Mouse (Mus musculus) cerebellum, postnatal 36 days (tissue): ENCODE measurements at regions not wholly inside any gene's neighbourhood (a gene's known extent, or its start where the extent isn't known, plus 50 kb on each side); places are given as distances from the start of the nearest gene placed in this dataset.
"Not testable (repeated sequence)": the region's sequence is repeated elsewhere in the genome, so short reads cannot be mapped to it uniquely, and the experiment has no call there.

Source experiments
- DNase-seq, 2 experiments: peaks; one replicate each; pipeline ENCODE4 v3.0.0; 2021 to 2022; ENCODE audit warnings: mixed read lengths in 2 of 2

DNA sequence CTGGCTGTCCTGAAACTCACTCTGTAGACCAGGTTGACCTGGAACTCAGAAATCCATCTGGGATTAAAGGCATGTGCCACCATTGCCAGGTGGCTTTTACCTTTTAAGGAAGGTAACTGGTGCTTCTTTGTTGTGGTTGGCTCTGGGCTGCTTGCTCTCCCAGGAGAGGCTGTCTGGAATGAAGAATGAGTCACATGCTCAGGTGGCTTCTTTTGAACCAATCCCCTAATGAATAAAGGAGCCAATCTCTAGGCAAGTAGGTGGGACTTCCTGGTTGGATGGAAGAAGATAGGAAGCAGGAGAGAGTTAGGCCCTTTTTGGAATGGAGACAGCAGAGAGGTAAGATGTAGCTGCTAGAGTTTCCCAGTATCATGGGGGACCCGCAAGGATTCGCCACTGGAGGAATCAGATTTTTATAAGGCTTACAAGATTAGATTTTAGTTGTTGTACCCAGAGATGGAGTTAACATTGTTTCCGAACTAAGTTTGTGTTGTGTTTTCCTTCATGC lies 241.6 kb downstream of the Enc1 start:
- no peak for DNase-seq

DNA sequence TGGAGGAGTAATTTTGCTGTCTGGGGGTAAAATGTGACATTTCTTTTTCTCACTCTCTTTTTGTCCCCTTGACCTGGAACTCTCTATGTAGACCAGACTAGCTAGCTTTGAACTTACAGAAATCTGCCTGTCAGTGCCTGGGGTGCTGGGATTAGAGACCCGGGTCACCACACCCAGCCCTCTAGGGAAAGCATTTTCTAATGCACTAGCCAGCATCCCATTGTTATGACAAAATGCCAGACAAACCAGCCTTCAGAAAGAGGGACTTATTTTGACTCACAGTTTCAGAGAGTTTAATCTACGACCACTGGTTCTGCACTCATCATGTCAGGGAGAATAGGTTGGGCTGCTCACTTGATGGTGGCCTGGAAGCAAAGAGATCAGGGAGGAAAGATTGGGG lies 240.4 kb downstream of the Enc1 start:
- DNase-seq = no peak

DNA sequence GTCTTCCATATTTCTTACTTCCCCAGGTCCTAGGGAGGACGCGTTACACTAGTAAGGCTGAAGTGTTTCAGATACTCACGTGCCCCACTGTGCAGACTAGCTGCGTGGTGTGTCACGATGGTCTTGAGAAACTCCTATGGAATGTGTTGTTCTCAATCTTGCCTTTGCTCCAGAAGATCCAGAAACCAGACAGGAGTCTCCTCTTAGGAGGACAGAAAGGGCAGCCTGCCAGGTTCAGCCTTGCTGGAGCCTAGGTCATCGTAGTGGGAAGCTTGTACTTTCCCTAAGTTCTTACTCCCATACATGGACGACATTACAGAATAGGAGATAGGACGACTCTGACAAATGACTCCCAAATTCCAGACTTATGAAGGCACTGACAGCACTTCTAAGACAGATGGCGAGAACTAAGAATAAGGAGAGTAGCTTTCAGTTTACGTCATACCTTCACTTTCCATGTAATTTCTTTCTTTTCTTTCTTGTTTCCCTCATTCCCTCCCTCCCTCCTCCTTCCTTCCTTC lies 238.2 kb downstream of the Enc1 start:
- no peak for DNase-seq

DNA sequence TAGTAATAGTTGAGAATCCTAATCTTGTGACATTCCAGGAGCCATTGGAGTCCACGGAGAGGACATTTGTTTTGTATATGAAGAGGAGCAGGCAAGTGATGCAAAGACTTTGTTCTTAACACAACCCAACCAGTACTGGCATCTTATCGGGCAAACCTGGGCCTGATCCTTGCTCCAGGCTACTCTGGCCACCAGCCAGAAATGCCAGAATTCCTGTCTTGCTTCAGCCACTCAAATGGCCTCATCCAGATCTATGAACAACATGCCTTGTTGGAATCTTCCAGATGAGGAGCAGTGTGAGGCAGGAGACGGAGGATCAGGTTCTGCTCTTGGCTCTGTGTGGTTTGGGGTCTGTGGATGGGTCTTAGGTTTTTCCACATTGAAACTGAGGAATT lies 233.1 kb downstream of the Enc1 start:
- peak in 1 of 2 experiments; percentile 16 for DNase-seq

DNA sequence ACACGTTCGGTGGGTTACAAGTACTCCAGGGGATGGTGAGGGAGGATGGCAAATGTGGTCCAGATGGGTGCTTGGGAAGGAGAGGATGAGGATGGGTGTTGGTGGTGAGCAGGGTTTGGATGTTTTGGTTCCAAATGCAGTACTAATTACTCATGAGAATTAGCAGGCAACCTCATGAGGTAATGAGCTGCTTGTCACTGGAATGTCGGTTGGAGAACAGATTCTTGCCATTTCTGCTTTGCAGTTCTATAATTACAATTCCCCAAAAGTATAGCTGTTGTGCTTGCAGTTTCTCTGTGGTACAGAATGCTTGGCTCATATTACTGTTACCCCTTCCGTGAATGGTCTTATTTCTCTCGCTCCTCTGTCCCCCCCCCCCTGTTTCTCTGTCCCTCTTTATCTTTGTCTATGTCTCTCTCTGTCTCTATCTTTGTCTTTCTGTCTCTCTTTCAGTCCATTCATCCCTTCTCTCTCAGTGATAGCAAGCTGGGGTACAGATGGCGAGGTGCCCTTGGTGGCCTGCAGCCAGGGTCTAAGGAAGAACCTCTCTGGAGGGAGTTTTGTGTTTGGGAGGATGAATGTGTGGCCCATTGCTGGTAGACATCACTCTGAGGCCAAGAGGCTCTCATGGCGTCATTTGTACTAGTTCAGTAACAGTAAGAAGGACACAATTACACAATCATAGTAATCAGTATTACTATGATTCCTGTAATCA lies 232.5 kb downstream of the Enc1 start:
- DNase-seq = no peak

DNA sequence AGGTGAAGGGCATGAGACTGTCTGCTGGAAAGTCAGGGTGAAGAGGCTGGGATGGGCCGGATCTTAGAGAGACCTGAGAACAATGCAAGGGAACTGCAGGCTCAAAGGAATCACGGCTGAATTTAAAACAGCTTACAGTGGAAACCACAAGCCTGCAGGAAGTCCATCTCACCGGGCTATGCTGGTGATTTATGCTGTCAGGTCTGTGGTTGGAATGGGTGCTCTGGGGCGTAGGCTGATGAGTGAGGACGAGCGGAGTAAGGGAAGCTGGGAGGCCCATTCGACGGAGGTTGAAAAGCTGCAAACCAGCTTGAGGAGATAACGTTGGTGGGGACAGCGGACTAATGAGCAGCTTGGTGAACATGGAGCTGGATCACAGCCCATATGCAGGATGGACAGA lies 229.1 kb downstream of the Enc1 start:
- no peak for DNase-seq

DNA sequence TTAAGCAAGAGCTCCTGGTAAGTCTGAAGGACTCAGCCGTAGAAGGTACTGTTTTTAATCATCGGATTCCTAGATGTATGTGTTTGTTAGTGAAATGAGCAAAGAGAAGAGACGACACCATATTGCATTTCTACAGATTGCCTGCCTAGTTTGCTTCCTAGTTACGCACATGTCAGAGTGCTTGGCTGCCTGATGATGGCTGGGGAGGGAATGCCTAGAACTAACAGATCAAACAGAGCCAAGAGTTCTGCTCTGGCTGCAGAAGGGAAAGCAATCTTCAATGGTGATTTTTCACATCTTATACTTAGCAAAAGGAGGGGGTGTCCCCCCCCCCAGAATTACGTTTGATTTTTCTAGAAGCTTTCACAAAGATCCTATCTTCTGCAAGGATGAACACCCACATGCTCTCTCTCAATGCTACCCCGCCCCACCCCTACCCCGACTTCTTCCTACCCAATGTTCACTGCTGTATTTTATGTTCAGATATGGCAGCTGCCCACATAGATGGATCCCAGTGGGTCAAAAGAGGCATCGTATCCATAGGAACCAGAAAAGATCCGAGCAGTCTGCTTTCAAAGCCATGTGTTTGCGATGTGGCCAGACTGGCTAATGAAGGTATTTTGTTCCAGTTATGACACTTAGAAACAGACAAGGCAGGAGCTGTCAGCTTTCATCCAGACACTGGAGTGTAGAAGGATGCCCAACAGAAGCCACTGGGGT lies 228.1 kb downstream of the Enc1 start:
- DNase-seq = no peak

DNA sequence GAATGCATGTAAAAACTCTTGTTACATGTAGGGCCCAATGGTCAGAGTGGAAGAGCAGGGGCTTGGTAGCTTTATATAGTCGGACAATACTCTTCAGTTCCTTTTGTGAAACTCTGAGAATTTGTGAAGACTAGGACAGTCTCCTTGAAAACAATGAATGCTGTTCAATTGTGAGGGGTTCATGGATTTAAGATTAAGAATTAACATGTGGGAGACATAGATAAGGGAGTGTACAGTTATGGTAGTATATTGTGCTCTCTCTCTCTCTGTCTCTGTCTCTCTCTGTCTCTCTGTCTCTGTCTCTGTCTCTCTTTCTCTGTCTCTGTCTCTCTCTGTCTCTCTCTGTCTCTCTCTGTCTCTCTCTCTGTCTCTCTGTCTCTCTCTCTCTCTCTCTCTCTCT lies 225.7 kb downstream of the Enc1 start:
- not testable (repeated sequence) for DNase-seq

DNA sequence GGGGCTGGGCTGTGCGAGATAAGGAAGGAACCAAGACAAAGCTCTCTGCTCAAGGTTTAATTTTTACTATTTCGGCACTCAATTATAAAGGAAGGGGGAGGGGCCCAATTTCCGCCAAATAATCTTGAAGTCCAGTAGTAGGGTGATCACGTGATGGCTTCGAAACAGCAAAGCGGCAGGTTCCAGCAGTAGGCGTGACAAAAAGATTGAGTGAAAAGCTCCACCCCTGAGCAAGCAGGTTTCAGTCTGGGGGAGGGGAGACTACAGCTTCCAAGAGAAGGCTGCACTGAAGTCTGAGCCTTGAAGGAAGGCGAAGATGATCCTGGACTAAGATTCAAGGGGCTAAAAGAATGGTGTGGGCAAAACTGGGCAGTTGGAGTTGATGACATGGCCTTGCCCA lies 222.9 kb downstream of the Enc1 start:
- no peak for DNase-seq

DNA sequence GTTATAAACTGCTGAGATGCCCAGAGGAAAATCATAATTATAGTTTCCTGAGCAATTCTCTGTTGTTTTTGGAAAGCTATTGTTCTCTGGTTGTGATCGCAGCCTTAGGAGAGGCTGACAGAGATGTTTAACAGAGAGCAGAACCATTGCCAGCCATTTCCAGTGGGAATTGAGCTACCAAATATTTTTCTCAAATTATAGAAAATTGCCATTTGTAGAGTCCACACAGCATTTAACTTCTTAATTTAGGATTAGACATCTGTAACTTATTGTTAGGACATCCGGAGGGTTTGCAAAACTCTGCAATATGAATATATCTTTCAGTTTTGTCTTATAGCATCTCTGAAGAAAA lies 222.0 kb downstream of the Enc1 start:
- no peak for DNase-seq

DNA sequence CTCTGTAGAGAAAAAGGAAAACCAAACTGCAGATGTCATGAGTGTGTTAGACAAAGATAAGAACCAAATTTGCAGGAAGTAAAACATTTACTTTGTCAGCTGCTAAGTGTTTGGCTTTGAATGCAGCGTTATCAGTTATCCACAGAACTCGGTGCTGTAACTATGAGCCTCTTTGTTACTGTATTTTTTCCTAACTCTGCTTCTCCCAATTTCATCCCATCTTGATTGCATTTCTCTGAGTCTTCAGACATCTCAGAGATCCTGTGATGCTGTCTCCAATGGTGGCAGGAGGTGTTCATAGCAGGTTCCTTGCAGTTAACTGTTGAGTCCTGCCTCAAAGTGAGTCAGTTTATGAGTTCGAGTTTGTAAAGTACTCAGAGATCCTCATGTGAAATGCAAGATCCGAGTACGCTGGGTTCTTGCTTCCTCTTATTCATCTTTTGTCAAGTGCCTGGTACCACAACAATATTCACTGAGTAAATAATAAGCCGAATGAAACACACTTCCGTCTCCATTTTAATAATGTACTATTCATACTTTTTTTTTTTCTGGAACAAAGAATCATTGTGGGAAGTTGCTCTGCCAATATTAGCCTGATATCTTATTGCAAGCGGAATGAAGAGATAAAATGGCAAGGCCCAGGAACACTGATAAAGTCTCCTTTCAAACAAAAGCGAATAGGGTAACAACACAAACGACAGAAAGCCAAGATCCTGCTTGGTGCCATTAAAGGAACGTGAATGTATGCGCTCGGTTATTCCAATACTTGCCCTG lies 221.4 kb downstream of the Enc1 start:
- DNase-seq = no peak

DNA sequence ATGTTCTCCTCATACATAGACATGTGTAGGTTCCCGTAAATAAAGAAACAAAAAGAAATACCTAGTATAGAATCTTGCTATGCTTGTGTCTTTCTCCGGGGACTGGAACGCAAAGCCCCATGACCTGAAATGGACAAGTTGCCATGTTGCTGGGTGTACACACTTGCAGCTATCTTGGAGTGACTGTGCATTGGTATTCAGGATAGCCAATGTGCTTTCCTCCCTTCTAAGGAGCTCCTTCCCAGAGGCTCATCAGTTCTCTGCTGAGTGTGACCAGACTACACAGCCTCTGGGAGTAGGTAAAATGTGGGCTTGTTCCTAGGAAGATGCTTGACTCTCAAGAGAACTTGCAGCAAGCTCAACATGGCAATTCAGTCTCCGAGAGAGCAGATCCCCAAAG lies 220.3 kb downstream of the Enc1 start:
- DNase-seq = no peak

DNA sequence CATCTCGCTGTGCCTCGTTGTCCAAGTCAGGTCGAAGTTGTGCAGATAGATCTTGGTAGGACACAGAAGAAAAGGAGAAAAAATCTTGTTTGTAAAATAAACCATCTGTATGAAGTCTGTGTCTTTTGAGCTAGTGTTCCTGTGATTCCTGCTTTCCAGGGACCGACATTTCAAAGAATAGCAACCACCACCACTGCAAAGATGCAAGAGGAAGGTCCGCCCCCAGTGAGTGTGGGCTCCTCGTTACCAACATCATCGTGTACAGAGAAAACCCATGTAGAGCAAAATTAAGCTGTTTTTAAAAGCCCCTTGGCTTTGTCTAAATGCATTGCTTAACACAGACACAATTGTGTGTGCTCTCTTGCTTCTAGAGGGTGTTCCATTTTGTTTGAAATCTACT lies 218.2 kb downstream of the Enc1 start:
- no peak for DNase-seq

DNA sequence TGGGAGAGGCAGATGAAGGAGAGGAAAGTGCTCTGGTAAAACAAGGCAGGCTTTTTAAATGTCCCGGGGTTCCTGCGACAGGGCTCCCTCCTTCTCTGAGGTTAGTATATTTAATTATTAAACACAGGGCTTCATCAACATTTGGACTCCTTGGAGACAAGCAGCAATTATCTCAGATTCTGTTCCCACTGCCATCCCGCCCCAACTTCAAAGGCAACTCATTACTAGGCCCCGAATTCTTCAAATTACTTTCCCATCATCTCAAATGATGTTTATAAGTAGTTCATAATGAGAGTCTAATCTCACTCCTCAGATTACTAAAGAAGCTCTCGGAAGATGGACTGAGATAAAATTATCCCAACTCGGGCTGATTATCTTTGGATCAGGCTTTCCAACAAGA lies 215.1 kb downstream of the Enc1 start:
- DNase-seq = no peak

DNA sequence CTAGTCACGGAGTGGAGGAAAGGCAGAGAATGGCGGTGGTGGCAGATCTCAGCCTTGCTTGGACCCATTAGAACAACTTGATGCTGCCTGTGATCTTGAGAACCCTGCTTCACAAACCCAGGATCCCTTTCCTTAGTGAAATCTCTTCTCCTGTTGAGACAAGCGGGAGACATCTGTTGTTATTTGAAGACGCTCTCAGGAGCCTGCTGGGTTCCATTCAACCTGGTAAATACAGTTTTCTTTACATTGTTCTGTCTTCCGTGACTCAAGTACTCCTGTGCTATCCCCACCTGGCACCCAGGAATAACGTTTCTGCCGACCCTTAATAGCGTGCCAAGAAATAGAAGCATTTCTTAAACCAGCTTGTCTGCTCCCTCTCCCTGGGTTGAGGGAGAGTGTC lies 213.8 kb downstream of the Enc1 start:
- no peak for DNase-seq

DNA sequence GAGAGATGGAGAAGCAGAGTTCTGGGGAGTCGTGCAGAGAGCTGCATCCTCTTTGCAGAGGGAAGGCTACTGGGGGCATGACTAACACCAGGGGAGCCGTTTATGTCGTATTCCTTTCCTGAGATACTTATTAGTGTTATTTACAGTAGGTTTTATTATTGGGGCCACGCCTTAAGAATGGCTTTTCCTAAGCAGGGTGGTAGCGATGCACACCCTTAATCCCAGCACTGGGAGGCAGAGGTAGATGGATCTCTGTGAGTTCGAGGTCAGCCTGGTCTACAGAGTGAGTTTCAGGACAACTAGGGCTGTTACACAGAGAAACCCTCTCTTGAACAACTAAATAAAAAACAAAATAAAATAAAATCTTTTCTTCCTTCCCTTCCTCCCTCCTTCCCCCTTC lies 212.6 kb downstream of the Enc1 start:
- DNase-seq = no peak

DNA sequence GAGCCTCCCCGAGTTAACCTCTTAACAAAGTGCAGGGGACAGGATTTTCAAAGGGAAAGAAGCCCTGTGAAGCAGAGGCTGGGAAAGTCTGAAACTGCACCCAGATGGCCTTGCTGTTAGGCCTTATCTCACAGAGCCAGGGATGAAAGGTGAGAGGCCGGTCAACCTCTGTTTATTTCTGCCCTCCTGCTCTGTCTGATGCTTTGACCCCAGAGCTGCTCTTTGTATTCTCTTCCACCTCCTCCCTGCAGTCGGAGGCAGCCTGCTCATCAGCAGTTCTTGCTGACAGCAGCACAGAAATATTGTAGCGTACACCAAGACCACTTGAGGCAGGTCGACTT lies 212.2 kb downstream of the Enc1 start:
- DNase-seq = no peak

DNA sequence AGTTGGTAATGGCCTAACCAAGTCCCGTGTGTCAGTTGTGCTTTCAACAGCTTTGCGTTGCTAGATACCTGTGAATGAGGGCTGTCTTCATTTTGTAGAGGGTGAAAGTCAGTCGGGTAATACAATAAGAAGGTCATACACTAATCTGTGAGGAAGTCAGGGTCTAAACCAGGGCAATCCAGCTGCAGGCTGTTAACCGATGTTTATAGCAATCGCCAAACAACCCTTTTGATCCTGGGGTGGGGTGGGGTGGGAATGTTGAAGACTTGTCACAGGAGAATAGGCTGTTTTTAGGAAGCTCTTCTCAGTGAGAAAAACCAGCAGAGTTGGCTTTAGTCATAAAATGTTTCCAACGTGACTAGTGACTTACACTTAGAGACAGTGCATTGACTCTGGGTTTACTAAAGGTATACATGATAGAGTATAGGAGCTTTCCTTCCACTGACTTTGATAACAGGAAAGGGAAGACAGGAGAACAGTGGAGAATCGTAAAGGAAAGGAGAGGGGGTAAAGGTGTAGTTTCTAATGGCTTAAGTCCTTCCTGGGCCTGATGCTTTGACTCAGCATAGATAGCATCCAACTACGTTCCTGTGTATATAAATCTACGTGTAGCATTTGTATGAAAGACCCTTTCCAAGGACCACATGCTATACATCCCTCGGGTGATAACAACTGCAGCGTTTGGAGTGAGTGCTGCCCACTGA lies 211.6 kb downstream of the Enc1 start:
- no peak for DNase-seq

DNA sequence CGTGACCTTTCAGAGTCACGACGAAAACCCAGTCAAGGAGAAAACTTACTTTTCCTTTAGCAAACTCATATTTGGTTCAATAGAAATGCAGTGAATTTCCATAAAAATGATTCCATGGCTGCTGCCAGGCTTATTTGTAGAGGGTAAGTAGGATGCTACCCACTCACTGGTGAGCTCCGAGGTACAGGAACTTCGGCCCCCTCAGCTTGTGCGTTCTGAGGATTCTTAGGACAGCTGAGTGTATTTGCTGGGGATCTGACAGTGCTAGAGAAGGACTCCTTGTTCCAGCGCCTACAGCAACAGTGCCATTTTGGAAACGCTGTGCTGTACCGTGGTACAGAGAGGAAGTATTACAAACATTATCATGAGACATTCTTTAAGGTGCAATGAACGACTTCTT lies 210.4 kb downstream of the Enc1 start:
- DNase-seq = no peak

DNA sequence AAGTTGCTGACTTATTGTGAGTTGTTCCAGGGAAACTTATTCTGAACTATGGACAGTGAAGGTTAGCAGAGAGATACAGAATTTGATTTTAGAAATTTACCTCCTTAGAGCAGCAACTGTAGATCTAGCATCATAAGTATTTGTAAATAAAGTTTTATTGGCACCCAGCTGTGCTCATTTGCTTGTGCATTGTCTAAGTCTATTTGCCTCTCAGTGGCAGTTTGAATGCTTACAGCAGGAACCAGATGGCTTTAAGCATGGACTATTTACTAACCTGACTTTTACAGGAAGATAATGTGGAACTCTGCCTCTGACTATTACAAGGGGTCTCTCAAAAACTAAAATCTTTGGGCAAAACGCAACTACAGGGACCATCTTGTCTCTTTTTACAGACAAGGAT lies 207.2 kb downstream of the Enc1 start:
- DNase-seq = no peak

DNA sequence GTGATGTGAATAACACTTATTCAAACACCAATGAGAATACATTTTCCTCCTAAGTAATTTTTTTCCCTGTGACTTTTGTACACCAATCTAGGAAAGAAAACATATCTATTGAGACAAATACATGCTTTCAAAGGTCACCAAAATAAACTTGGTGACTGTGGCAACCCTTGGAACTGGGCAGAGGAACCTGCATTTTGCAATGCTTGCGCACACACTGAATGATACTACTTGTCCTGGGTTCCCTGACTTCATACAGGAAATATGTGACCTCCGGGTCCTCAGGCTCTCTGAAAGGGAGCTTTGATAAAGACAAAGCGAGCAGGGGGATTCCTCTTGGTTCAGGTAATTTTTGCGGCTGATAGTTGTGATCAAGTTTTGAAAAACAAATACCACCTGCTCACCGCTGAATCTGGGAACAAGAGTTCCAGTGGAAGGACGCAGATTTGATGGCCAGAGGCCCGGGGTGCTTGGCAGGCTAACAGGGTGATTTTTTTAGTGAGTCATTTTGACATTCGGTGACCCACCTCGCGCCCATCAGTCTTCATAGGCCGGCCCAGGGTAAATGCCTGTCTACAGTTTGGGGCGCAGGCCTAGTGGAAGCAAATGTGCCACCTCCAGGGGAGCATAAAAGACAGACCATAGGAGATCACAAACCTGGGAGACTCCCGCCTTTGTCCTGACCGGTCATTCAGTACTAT lies 203.0 kb downstream of the Enc1 start:
- DNase-seq = no peak

DNA sequence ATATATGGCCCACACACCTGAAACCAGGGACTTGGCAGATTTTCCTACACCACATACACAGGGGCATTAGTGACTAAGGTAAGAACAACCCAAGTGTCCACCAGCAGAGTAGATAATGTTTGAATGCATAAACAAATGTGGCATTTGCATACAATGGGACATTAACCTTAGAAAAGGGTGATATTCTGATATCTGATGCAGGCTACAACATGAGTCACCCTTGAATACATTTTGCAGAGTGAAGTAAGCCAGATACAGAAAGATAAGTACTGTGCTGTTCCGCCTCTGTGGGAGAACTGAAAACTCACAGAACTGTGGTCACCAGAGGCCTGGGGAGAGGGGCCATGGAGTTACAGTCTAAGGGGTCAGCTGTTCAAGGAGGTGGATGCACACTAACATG lies 201.9 kb downstream of the Enc1 start:
- DNase-seq = no peak

DNA sequence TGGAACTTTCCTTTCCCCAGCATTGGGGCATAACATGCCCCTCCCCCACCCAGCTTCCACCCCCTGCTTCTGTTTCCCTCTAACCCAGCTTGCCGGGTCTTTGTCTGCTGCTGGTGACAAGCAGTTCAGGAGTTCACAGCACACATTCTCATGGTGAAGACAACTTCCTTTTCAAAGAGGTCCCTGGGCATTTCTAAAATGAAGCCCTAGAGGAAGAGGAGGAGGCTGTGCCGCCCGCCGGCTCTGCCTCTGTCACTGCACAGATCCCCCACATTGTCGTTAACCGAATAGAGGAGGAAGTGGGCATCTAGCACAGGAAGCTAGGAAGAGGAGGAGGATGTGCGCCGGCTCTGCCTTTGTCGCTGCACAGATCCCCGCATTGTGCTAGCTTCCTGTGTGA lies 201.4 kb downstream of the Enc1 start:
- DNase-seq = no peak
